In the genomic region with DNA sequence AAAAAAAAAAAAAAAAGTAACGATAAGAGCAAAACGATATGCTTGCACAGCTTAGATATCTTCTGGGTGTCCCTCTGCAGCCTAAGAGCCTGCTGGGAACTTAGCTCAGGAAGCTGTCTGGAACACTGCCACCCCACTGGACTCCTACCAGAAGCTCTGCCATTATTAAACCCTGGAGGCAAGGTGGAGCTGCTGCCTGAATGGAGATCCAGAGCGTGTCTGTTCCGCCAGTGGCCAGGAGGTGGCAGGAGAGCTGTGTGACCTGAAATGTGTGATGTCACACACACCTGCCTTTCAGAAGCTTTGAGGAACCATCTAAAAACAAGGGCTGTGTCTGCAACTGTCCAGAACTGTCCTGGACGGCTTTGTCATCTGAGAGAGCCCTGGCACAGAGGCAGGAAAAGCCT, we compare ENCODE assay signal across 9 mouse cellular contexts. TPM values are rescaled to one million over a fixed set of nuclear protein-coding genes. Genes with fewer than 3 reads are reported as not detected.
DNase-seq lines count a peak whose midpoint lies in the region; ATAC-seq and TF ChIP-seq lines count a peak whose summit lies in the region.
"Had no signal": no experiment of that assay in that cellular context is flagged by ENCODE, and none has a peak within 500 bp of the region (broad histone marks: within the 10 kb centered on the region; RNA-seq: fewer than 3 reads in every experiment).

No protein-coding gene starts in this region.

- H3K36me3 ChIP-seq in heart, embryonic 16.5 days (ENCODE audit: control insufficient read depth, insufficient read depth), result no peaks in the 10 kb centered on the region
- no peaks in the 10 kb centered on the region for H3K36me3 ChIP-seq in liver, embryonic 15.5 days (replicated peaks)
- no peaks in the 10 kb centered on the region for H3K36me3 ChIP-seq in neural tube, embryonic 14.5 days (ENCODE audit: control insufficient read depth, insufficient read depth, low read length)
- no peaks in the 10 kb centered on the region for H3K36me3 ChIP-seq in testis, adult 2 months (ENCODE audit: control insufficient read depth, insufficient read depth, low read length)
- H3K36me3 ChIP-seq: embryonic facial prominence, embryonic 13.5 days had no signal

- ATAC-seq in heart, embryonic 16.5 days (replicated peaks; ENCODE audit: extremely low read depth, insufficient read depth, low FRiP score), result peak; percentile 80
- ATAC-seq in liver, embryonic 15.5 days (ENCODE audit: insufficient read depth), result peak; percentile 22; the same call in 1 of the 2 replicates
- ATAC-seq in neural tube, embryonic 14.5 days (ENCODE audit: low read depth), result peak; percentile 70; the same call in 1 of the 2 replicates

- peak; percentile 84 for DNase-seq in CD4-positive, CD25-positive, alpha-beta regulatory T cell, adult 2 months (ENCODE audit: low read depth, low spot score)
- DNase-seq in fibroblast of lung, adult 2 months (ENCODE audit: low read depth), result peak; percentile 77
- peak; percentile 95 to 96 for DNase-seq in kidney, postnatal 36 days

- H3K4me1 ChIP-seq in bone marrow macrophage, adult 2 months (ENCODE audit: control insufficient read depth, insufficient read depth, low read length), result peaks cover 9% of the 10 kb centered on the region
- no peaks in the 10 kb centered on the region for H3K4me1 ChIP-seq in heart, embryonic 16.5 days (ENCODE audit: control insufficient read depth, insufficient read depth, low read length)
- H3K4me1 ChIP-seq in liver, embryonic 15.5 days (replicated peaks), result peaks cover 3% of the 10 kb centered on the region; the same call in 1 of the 2 replicates
- no peaks in the 10 kb centered on the region for H3K4me1 ChIP-seq in neural tube, embryonic 14.5 days (ENCODE audit: control insufficient read depth, insufficient read depth, low read length)
- H3K4me1 ChIP-seq in testis, adult 2 months (ENCODE audit: control insufficient read depth, insufficient read depth, low read length), result no peaks in the 10 kb centered on the region

- H3K9ac ChIP-seq in heart, embryonic 16.5 days (ENCODE audit: low read length), result no peak overlapping the region
- no peak overlapping the region for H3K9ac ChIP-seq in liver, embryonic 15.5 days
- no peak overlapping the region for H3K9ac ChIP-seq in neural tube, embryonic 14.5 days (replicated peaks; ENCODE audit: low read depth, low read length)
- H3K9ac ChIP-seq: embryonic facial prominence, embryonic 13.5 days had no signal

- no peak overlapping the region for H3K4me3 ChIP-seq in bone marrow macrophage, adult 2 months (ENCODE audit: insufficient read depth, low read length)
- no peak overlapping the region for H3K4me3 ChIP-seq in heart, embryonic 16.5 days (ENCODE audit: low read length)
- H3K4me3 ChIP-seq in liver, embryonic 15.5 days (replicated peaks), result no peak overlapping the region
- no peak overlapping the region for H3K4me3 ChIP-seq in neural tube, embryonic 14.5 days (ENCODE audit: low read depth, low read length)
- no peak overlapping the region for H3K4me3 ChIP-seq in testis, adult 2 months (ENCODE audit: control insufficient read depth, low read depth, low read length)
- H3K4me3 ChIP-seq: embryonic facial prominence, embryonic 13.5 days had no signal

- no peaks in the 10 kb centered on the region for H3K27me3 ChIP-seq in heart, embryonic 16.5 days (ENCODE audit: control insufficient read depth, insufficient read depth, low read length)
- no peaks in the 10 kb centered on the region for H3K27me3 ChIP-seq in liver, embryonic 15.5 days
- H3K27me3 ChIP-seq in neural tube, embryonic 14.5 days (ENCODE audit: control insufficient read depth, insufficient read depth, low read length), result no peaks in the 10 kb centered on the region
- no peaks in the 10 kb centered on the region for H3K27me3 ChIP-seq in testis, adult 2 months (ENCODE audit: control insufficient read depth, insufficient read depth, low read length)
- H3K27me3 ChIP-seq: embryonic facial prominence, embryonic 13.5 days had no signal

- H3K4me2 ChIP-seq in heart, embryonic 16.5 days (ENCODE audit: low read depth, low read length), result no peak overlapping the region
- H3K4me2 ChIP-seq in liver, embryonic 15.5 days, result no peak overlapping the region
- no peak overlapping the region for H3K4me2 ChIP-seq in neural tube, embryonic 14.5 days (ENCODE audit: low read depth, low read length)
- H3K4me2 ChIP-seq: embryonic facial prominence, embryonic 13.5 days had no signal

- TF ChIP-seq POLR2A in bone marrow macrophage, adult 2 months (IDR thresholded peaks at IDR 0.05; ENCODE audit: borderline replicate concordance, low read depth, low read length), result no peak
- no peak for TF ChIP-seq POLR2A in testis, adult 2 months (IDR thresholded peaks at IDR 0.05; ENCODE audit: control insufficient read depth, low read depth, low read length)

- no peaks in the 10 kb centered on the region for H3K9me3 ChIP-seq in heart, embryonic 16.5 days (replicated peaks; ENCODE audit: control insufficient read depth, low read length)
- no peaks in the 10 kb centered on the region for H3K9me3 ChIP-seq in liver, embryonic 15.5 days (replicated peaks)
- H3K9me3 ChIP-seq in neural tube, embryonic 14.5 days (ENCODE audit: control insufficient read depth, low read length), result no peaks in the 10 kb centered on the region
- H3K9me3 ChIP-seq: embryonic facial prominence, embryonic 13.5 days had no signal

- WGBS in heart, embryonic 16.5 days, result 17% methylated on average over 5 of the region's 5 CpGs
- WGBS in liver, embryonic 15.5 days (ENCODE audit: insufficient replicate concordance), result 33% methylated on average over 5 of the region's 5 CpGs
- 39% methylated on average over 5 of the region's 5 CpGs for WGBS in neural tube, embryonic 14.5 days

- H3K27ac ChIP-seq in bone marrow macrophage, adult 2 months (ENCODE audit: insufficient read depth, low read depth, low read length), result no peak overlapping the region
- H3K27ac ChIP-seq in heart, embryonic 16.5 days (ENCODE audit: low read length), result no peak overlapping the region
- H3K27ac ChIP-seq in liver, embryonic 15.5 days (replicated peaks), result no peak overlapping the region
- H3K27ac ChIP-seq in neural tube, embryonic 14.5 days (ENCODE audit: low read depth, low read length), result no peak overlapping the region
- no peak overlapping the region for H3K27ac ChIP-seq in testis, adult 2 months (ENCODE audit: control insufficient read depth, insufficient read depth, low read depth, low read length)
- H3K27ac ChIP-seq: embryonic facial prominence, embryonic 13.5 days had no signal

- peak; percentile 27; the same call in 1 of the 2 replicates for TF ChIP-seq CTCF in bone marrow macrophage, adult 2 months (IDR thresholded peaks at IDR 0.05; ENCODE audit: low read depth, low read length)
- peak; percentile 77; the same call in 1 of the 2 replicates for TF ChIP-seq CTCF in testis, adult 2 months (IDR thresholded peaks at IDR 0.05; ENCODE audit: control insufficient read depth, insufficient read depth, insufficient replicate concordance, low read depth, low read length)

RNA-seq across cellular contexts. Expression of gene Mccc2, which starts 13.6 kb away (rescaled TPM):
- 14.2 and 14.5 TPM in 2 replicates for polyA plus RNA-seq in bone marrow macrophage, adult 2 months (2012; ENCODE audit: insufficient read depth, insufficient read length, missing spikeins)
- 33.4 and 36.3 TPM in 2 replicates for polyA plus RNA-seq in heart, embryonic 16.5 days (2015; fragmentation: Nextera tagmentation; extraction: Ambion mirVana)
- 19.4 and 22.5 TPM in 2 replicates for polyA plus RNA-seq in liver, embryonic 15.5 days (2015; fragmentation: Nextera tagmentation; extraction: Ambion mirVana)
- polyA plus RNA-seq in neural tube, embryonic 14.5 days (2014; fragmentation: Nextera tagmentation; extraction: Ambion mirVana), result 37.2 and 44.0 TPM in 2 replicates
- polyA plus RNA-seq in testis, adult 2 months (2012; rRNA removed), result 12.3 and 13.4 TPM in 2 replicates

Comparison
In these comparisons a context has a peak if more than half of its experiments do, and no peak if none do; other contexts are left out.
1. ATAC-seq: peak in every context shown above with its lines; median percentile 80 in heart, embryonic 16.5 days; 70 in neural tube, embryonic 14.5 days; 22 in liver, embryonic 15.5 days.